Mouse (Mus musculus): Measurements from ENCODE around the gene Alkbh8. TPM values are rescaled to one million over a fixed set of nuclear protein-coding genes. Genes with fewer than 3 reads are reported as not detected.

The Alkbh8 gene
- polyA plus RNA-seq (2014; fragmentation: Illumina TruSeq; extraction: RNeasy Lipid Tissue Mini Kit (QIAGEN cat#74804); ENCODE audit: low read depth, low replicate concordance): 25.3 TPM

DNA sequence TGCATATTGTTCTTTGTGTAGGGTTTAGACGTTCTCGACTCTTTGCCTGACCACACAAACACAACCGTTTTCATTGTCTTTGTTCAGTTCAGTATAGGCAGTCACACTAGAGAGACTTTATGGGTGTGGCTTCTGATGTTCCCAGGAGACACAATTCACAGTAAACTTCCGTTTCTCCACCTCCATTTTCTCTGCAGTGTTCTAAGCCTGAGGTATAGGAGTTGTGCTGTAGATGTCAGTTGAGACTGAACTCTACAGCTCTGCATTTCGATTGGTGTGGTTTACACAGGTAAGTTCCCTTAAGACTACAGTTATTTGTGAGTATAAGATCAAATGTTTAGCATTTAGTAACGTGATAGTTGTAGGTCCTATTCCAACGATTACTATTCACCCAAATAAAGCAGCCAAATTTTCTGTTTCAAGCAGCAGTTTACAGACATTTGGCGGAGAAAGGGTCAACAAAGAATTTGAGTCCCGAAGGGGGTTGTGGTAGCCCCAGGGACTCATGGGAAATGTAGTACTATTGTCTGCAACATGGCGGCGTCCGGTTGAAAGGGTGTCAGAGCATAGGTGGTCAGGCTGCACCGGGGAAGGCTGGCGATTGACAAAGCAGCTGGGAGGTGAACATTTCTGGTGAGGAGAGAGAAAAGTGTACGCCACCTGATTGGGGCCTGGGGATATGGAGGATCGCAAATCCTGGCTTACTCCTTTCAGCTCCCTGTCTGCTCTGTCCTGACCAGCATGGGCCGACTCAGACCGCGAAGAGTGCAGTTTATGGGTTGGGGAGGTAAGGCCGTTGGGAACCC lies at the start of gene Alkbh8:
TSS of gene Alkbh8 (plus strand) at position 179 of the 806 bp plus-strand sequence.

DNA sequence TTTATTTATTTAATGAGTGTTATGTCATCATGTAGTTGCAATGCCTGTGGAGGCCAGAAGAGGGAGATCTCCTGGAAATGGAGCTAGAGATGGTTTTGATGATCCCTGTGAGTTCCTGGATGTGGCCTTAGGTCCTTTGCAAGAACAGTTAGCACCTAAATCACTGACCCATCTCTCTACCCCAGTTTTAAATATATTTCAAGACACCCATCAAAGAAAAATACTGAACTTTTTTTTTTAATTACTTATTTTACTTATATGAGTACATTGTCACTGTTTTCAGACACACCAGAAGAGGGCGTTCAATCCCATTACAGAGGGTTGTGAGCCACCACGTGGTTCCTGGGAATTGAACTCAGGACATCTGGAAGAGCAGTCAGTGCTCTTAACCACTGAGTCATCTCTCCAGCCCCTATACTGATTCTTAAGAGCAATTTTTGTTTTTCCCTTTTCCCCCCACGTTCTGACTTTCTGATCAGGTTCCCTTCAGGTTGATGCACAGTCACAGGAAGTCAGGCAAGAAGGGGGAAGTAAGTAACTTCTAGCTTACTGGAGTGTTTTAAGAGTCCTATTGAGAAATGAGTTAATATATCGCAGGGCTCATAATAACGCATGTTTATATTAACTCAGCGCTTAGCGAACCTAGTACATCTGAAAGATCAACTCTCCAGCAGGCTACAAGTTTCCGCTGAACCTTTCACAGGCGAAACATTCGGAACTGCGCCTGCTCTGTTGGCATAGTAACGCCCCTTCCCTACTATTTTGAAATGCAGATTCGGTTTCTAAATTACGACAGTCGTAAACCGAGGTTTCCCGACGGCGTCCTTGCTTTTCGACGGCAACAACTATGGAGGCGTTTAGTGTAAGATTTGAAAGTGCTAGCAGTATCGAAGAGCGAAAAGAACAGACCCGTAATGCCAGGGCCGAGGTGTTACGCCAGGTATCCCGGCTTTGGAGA lies 68.6 kb downstream of the Alkbh8 start, which contains the start of gene Cwf19l2:
TSS of gene Cwf19l2 (plus strand) at position 342 of the 958 bp plus-strand sequence.

Other genes starting within 250 kb of the Alkbh8 start
- gene Cwf19l2, start 68.5 kb downstream of the Alkbh8 start, polyA plus RNA-seq (2014; fragmentation: Illumina TruSeq; extraction: RNeasy Lipid Tissue Mini Kit (QIAGEN cat#74804); ENCODE audit: low read depth, low replicate concordance): 37.7 TPM
- gene Gucy1a2, start 197.6 kb downstream of the Alkbh8 start, polyA plus RNA-seq (2014; fragmentation: Illumina TruSeq; extraction: RNeasy Lipid Tissue Mini Kit (QIAGEN cat#74804); ENCODE audit: low read depth, low replicate concordance): 6.4 TPM